Comparison of ENCODE assay signal across 8 mouse cellular contexts in the genomic region with DNA sequence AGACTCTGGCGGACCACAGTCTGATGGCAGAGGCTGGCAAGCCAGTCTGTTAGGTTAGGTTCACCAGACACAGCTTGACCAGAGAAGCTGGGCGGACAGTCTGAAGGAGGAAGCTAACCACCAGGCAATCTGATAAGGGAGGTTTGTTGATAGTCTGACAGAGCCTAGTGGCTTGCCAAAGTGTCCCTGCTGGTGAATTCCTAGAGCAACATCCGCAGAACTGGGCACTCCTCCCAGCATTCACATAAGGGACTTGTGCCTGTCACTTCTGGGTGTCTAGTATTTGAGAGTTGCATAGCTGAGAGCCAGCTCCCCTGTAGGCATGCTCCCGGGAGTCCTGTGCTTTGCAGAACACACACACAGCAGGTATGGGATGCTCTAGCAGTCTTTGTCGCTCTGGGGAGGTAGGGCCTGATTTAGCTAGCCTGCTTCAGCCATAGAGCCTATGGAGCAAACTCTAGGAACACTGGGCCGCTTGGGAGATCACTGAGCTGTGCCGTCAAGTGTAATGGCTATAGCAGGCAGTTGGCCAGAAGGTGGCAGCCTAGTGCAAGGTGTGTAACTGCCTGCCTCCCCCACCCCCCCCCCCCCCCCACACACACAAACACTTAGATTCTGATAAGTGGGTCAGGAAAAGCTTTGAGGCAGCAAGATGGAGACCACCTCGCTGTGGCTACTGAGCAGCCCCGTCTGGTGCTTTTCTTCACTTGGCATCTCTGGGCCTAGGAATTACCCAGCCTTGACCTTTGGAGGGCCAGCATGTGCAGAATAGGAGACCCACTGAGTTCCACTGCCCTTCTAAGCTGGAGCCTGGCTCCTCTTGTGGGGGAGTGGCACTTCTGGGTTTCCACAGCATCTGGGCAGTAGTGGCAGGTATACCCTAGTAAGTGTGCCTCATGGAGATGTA. TPM values are rescaled to one million over a fixed set of nuclear protein-coding genes. Genes with fewer than 3 reads are reported as not detected.
DNase-seq lines count a peak whose midpoint lies in the region; ATAC-seq and TF ChIP-seq lines count a peak whose summit lies in the region.

No protein-coding gene starts in this region.

- ATAC-seq in limb, embryonic 14.5 days (ENCODE audit: low FRiP score, low read depth) = no peak
- ATAC-seq in megakaryocyte, adult 5-6 weeks (ENCODE audit: poor library complexity, severe bottlenecking) = no peak

- no peak for DNase-seq in heart, embryonic 10.5 days (ENCODE audit: low spot score)
- DNase-seq in heart, adult 9 months (ENCODE audit: low spot score in 2 of 2) = no peak
- DNase-seq in B cell, adult 2 months = peak; percentile 77 to 78
- DNase-seq in adrenal gland, adult 2 months = peak; percentile 52
- DNase-seq in heart, postnatal 10 days = peak; percentile 56 to 72
- DNase-seq in limb, embryonic 14.5 days (ENCODE audit: low spot score) = peak; percentile 50
- DNase-seq in right cerebral cortex, postnatal 25 days = peak; percentile 36

- H3K36me3 ChIP-seq in heart, embryonic 10.5 days = no peaks in the 10 kb centered on the region
- H3K36me3 ChIP-seq in limb, embryonic 14.5 days (ENCODE audit: control insufficient read depth, insufficient read depth, low read length) = no peaks in the 10 kb centered on the region

- intact Hi-C loops in heart, postnatal 10 days (cut with DNase I) = loop anchor here (1.0 kb wide), 1 partner anchor 29 kb away; no protein-coding TSS in a partner anchor

- no peak overlapping the region for H3K9ac ChIP-seq in limb, embryonic 14.5 days (ENCODE audit: low read depth, low read length, severe bottlenecking)

- no peaks in the 10 kb centered on the region; the same call in 1 of the 2 replicates for H3K27me3 ChIP-seq in heart, embryonic 10.5 days (ENCODE audit: insufficient read depth, poor library complexity, severe bottlenecking)
- H3K27me3 ChIP-seq in limb, embryonic 14.5 days (ENCODE audit: control insufficient read depth, insufficient read depth, low read length) = no peaks in the 10 kb centered on the region

- peaks cover 58% of the 10 kb centered on the region for H3K4me1 ChIP-seq in heart, embryonic 10.5 days
- H3K4me1 ChIP-seq in limb, embryonic 14.5 days (ENCODE audit: control insufficient read depth, insufficient read depth, low read length) = no peaks in the 10 kb centered on the region

- 41% methylated on average over 9 of the region's 9 CpGs for WGBS in heart, embryonic 10.5 days
- WGBS in limb, embryonic 14.5 days = 50% methylated on average over 9 of the region's 9 CpGs

- H3K27ac ChIP-seq in heart, embryonic 10.5 days = 0 out of 2 replicates have a peak overlapping the region, but pooled peaks have one; percentile 12
- H3K27ac ChIP-seq in limb, embryonic 14.5 days (replicated peaks; ENCODE audit: low read depth, low read length) = no peak overlapping the region

- no peak overlapping the region for H3K4me3 ChIP-seq in heart, embryonic 10.5 days
- no peak overlapping the region for H3K4me3 ChIP-seq in limb, embryonic 14.5 days (replicated peaks; ENCODE audit: low read length)

- no peak overlapping the region for H3K4me2 ChIP-seq in limb, embryonic 14.5 days (replicated peaks; ENCODE audit: low read depth, low read length, severe bottlenecking)

- H3K9me3 ChIP-seq in heart, embryonic 10.5 days = no peaks in the 10 kb centered on the region
- H3K9me3 ChIP-seq in limb, embryonic 14.5 days (ENCODE audit: control insufficient read depth, low read length) = no peaks in the 10 kb centered on the region

- TF ChIP-seq POLR2A in limb, embryonic 14.5 days (IDR thresholded peaks at IDR 0.05; ENCODE audit: borderline replicate concordance, extremely low read depth, insufficient read depth, insufficient read length) = no peak

RNA-seq across cellular contexts. Expression of a gene that starts 2.2 kb away (rescaled TPM):
- 30.6 and 33.1 TPM in 2 replicates for polyA plus RNA-seq in heart, embryonic 10.5 days (2016; fragmentation: Nextera tagmentation; extraction: Ambion mirVana)
- total RNA-seq in adrenal gland, adult 2 months (2021) = 1 to 10 TPM; 7.0 to 9.4 TPM
- 15.7 and 26.7 TPM in 2 replicates for polyA plus RNA-seq in adrenal gland, adult 2 months (2012; rRNA removed)
- 10 to 100 TPM in 1 of 2 experiments, 1 to 10 TPM in 1; 7.0 to 11.9 TPM for total RNA-seq in heart, postnatal 10 days (2021)
- 41.4 and 52.9 TPM in 2 replicates for polyA plus RNA-seq in limb, embryonic 14.5 days (2012; rRNA removed)
- polyA plus RNA-seq in limb, embryonic 14.5 days (2014; fragmentation: Nextera tagmentation; extraction: Ambion mirVana) = 29.7 and 29.8 TPM in 2 replicates
- 5.6 and 6.4 TPM in 2 replicates for total RNA-seq in megakaryocyte, adult 5-6 weeks (2015)
- total RNA-seq in megakaryocyte, adult 5-6 weeks (2017) = 4.4 and 5.4 TPM in 2 replicates

RNA-seq across cellular contexts. Expression of a gene that starts 48.2 kb away (rescaled TPM):
- polyA plus RNA-seq in heart, embryonic 10.5 days (2016; fragmentation: Nextera tagmentation; extraction: Ambion mirVana) = 4.3 and 6.5 TPM in 2 replicates
- total RNA-seq in adrenal gland, adult 2 months (2021) = under 1 TPM; 0.43 to 0.93 TPM
- polyA plus RNA-seq in adrenal gland, adult 2 months (2012; rRNA removed) = 0.90 and 1.00 TPM in 2 replicates
- total RNA-seq in heart, postnatal 10 days (2021) = 1 to 10 TPM; 1.6 to 2.0 TPM
- polyA plus RNA-seq in limb, embryonic 14.5 days (2012; rRNA removed) = 5.2 and 5.4 TPM in 2 replicates
- polyA plus RNA-seq in limb, embryonic 14.5 days (2014; fragmentation: Nextera tagmentation; extraction: Ambion mirVana) = 7.0 and 8.2 TPM in 2 replicates
- total RNA-seq in megakaryocyte, adult 5-6 weeks (2015) = not detected in 2 replicates
- not detected in 2 replicates for total RNA-seq in megakaryocyte, adult 5-6 weeks (2017)

Comparison
In these comparisons a context has a peak if more than half of its experiments do, and no peak if none do; other contexts are left out.
1. DNase-seq: peak in B cell, adult 2 months (2 of 2), adrenal gland, adult 2 months (single experiment), heart, postnatal 10 days (2 of 2), limb, embryonic 14.5 days (single experiment) and right cerebral cortex, postnatal 25 days (single experiment); none in heart, embryonic 10.5 days (single experiment) and heart, adult 9 months (0 of 2).